Mouse (Mus musculus): ENCODE measurements around the gene Camk2g. TPM values are rescaled to one million over a fixed set of nuclear protein-coding genes. Genes with fewer than 3 reads are reported as not detected.

The Camk2g gene
- polyA plus RNA-seq, 1 experiment = 0.35 TPM

GRCm38 (mm10) chr14:20702741-20703381 lies 91.0 kb downstream of the Camk2g start, which contains the start of gene Chchd1:
Gene Chchd1 (plus strand): TSS chr14:20703006.
- H3K9me3 ChIP-seq (ENCODE audit: control insufficient read depth, low read length) = no peaks in the 10 kb centered on the region
- peaks cover 42% of the 10 kb centered on the region for H3K36me3 ChIP-seq (ENCODE audit: control insufficient read depth)
- peak within 1 kb of the TSS; percentile 70 for H3K4me3 ChIP-seq (replicated peaks)
- peaks cover 70% of the 10 kb centered on the region for H3K4me1 ChIP-seq (ENCODE audit: control insufficient read depth)
- TF ChIP-seq TAL1 (IDR thresholded peaks at IDR 0.05; ENCODE audit: low read length) = no peak
- no peak for TF ChIP-seq GATA1 (IDR thresholded peaks at IDR 0.05; ENCODE audit: low read length)
- H3K27me3 ChIP-seq (ENCODE audit: control insufficient read depth) = no peaks in the 10 kb centered on the region

- no peaks in the 10 kb centered on the region for H3K27me3 ChIP-seq (ENCODE audit: control insufficient read depth)
- H3K9me3 ChIP-seq (ENCODE audit: control insufficient read depth, low read length) = no peaks in the 10 kb centered on the region
- peak overlapping the region; percentile 70 for H3K4me3 ChIP-seq (replicated peaks)
- peaks cover 71% of the 10 kb centered on the region for H3K4me1 ChIP-seq (ENCODE audit: control insufficient read depth)
- peaks cover 45% of the 10 kb centered on the region for H3K36me3 ChIP-seq (ENCODE audit: control insufficient read depth)
- TF ChIP-seq GATA1 (IDR thresholded peaks at IDR 0.05; ENCODE audit: low read length) (no peak), TAL1 (IDR thresholded peaks at IDR 0.05; ENCODE audit: low read length) (no peak)
These were observed 91.7 kb downstream of the Camk2g start for GRCm38 (mm10) chr14:20702096-20702740.

DNA sequence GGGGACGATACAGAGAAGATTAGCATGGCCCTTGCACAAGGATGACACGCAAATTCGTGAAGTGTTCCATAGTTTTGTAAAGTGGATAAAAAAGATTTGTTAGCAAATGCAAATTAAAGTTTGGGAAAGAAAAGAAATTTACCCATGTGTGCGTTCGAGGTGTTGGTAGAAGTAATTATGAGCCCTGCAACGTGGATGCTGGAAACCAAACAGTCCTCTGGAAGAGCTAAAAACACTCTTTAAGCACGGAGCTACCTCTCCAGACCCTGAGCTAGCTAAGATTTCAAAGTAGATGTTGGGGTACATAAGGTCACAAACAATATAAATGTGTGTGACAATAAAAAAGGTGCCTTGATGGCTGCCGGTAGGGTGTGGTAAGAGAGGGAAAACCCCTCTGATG lies 92.3 kb downstream of the Camk2g start:
- H3K9me3 ChIP-seq (ENCODE audit: control insufficient read depth, low read length) = no peaks in the 10 kb centered on the region
- H3K27me3 ChIP-seq (ENCODE audit: control insufficient read depth) = no peaks in the 10 kb centered on the region
- TF ChIP-seq GATA1 (IDR thresholded peaks at IDR 0.05; ENCODE audit: low read length) (no peak), TAL1 (IDR thresholded peaks at IDR 0.05; ENCODE audit: low read length) (no peak)
- H3K4me3 ChIP-seq (replicated peaks) = peak overlapping the region; percentile 70
- peaks cover 71% of the 10 kb centered on the region for H3K4me1 ChIP-seq (ENCODE audit: control insufficient read depth)
- peaks cover 46% of the 10 kb centered on the region for H3K36me3 ChIP-seq (ENCODE audit: control insufficient read depth)

DNA sequence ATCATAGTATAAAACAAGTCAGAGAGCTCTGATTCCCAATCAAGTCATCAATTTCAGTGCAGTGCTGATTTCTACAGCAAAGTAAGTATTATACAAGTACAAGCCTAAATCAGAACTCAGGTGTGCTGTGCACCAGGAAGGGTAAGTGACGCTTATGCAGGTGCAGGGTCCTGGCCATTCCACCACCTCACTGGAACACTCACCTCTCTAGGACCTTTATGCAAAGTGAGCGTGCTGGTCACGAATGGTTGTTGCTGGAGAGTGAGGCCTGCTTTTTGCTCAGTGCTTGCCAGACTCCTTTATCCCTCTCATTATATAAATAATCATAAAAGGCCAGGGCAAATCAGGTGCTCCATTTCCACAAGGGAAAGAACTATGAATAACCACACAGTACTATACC lies 93.5 kb downstream of the Camk2g start:
- peaks cover 48% of the 10 kb centered on the region for H3K36me3 ChIP-seq (ENCODE audit: control insufficient read depth)
- no peaks in the 10 kb centered on the region for H3K27me3 ChIP-seq (ENCODE audit: control insufficient read depth)
- no peak overlapping the region for H3K4me3 ChIP-seq (replicated peaks)
- TF ChIP-seq TAL1 (IDR thresholded peaks at IDR 0.05; ENCODE audit: low read length) (no peak), GATA1 (IDR thresholded peaks at IDR 0.05; ENCODE audit: low read length) (no peak)
- peaks cover 77% of the 10 kb centered on the region for H3K4me1 ChIP-seq (ENCODE audit: control insufficient read depth)
- no peaks in the 10 kb centered on the region for H3K9me3 ChIP-seq (ENCODE audit: control insufficient read depth, low read length)

DNA sequence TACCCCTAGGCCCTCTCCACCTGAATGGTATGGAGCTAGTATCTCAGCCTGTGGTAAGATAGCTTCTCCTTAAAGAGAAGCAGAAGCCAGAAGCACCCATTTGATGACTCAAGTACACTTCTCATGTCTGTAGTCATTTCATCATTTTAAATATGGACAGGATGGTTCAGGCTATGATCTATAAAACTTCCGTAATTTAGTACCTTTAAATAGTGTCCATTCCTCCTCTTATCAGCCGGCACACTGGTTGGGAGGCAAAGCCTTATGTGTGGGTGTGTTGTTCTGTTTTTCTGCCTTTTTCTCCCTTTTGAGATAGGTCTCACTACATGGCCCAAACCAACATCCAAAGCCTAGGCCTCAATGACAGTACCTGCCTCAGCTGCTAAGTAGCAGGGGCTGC lies 95.4 kb downstream of the Camk2g start:
- Histone ChIP-seq H3K36me3 (ENCODE audit: control insufficient read depth) (peaks cover 47% of the 10 kb centered on the region), H3K27me3 (ENCODE audit: control insufficient read depth) (no peaks in the 10 kb centered on the region), H3K4me3 (replicated peaks) (no peak overlapping the region), H3K4me1 (ENCODE audit: control insufficient read depth) (peaks cover 79% of the 10 kb centered on the region), H3K9me3 (ENCODE audit: control insufficient read depth, low read length) (no peaks in the 10 kb centered on the region)
- TF ChIP-seq TAL1 (IDR thresholded peaks at IDR 0.05; ENCODE audit: low read length) (no peak), GATA1 (IDR thresholded peaks at IDR 0.05; ENCODE audit: low read length) (no peak)

GRCm38 (mm10) chr14:20696986-20697385 lies 96.9 kb downstream of the Camk2g start:
- Histone ChIP-seq H3K9me3 (ENCODE audit: control insufficient read depth, low read length) (no peaks in the 10 kb centered on the region), H3K4me1 (ENCODE audit: control insufficient read depth) (peaks cover 72% of the 10 kb centered on the region), H3K27me3 (ENCODE audit: control insufficient read depth) (no peaks in the 10 kb centered on the region), H3K36me3 (ENCODE audit: control insufficient read depth) (peaks cover 62% of the 10 kb centered on the region), H3K4me3 (replicated peaks) (peak overlapping the region; percentile 95)
- no peak for TF ChIP-seq TAL1 (IDR thresholded peaks at IDR 0.05; ENCODE audit: low read length)
- TF ChIP-seq GATA1 (IDR thresholded peaks at IDR 0.05; ENCODE audit: low read length) = no peak

DNA sequence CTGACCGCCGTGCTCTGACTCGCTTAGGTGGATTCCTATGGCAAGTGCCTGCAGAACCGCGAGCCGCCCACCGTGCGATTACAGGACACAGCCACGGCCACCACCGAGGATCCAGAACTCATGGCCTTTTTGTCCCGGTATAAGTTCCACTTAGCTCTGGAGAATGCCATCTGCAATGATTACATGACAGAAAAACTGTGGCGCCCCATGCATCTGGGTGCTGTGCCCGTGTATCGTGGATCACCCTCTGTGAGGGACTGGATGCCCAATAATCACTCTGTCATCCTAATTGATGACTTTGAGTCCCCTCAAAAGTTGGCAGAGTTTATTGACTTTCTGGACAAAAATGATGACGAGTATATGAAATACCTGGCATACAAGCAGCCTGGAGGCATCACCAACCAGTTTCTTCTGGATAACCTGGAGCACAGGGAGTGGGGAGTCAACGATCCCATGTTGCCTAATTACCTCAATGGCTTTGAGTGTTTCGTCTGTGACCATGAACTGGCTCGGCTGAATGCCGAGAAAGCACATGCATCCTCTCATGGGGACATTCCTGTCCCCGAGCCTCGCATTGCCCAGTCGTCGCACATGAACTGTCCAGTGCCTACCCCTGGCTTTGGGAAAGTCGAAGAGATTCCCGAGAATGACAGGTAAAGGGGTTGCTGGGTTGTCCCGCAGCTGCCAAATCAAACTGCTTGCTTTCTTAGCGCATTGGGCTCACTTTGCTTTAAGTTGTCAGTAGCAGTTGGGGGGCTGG lies 97.9 kb downstream of the Camk2g start:
- Histone ChIP-seq H3K27me3 (ENCODE audit: control insufficient read depth) (no peaks in the 10 kb centered on the region), H3K36me3 (ENCODE audit: control insufficient read depth) (peaks cover 73% of the 10 kb centered on the region), H3K4me3 (replicated peaks) (peak overlapping the region; percentile 95), H3K4me1 (ENCODE audit: control insufficient read depth) (peaks cover 62% of the 10 kb centered on the region), H3K9me3 (ENCODE audit: control insufficient read depth, low read length) (no peaks in the 10 kb centered on the region)
- TF ChIP-seq GATA1 (IDR thresholded peaks at IDR 0.05; ENCODE audit: low read length) = no peak
- TF ChIP-seq TAL1 (IDR thresholded peaks at IDR 0.05; ENCODE audit: low read length) = no peak

- Histone ChIP-seq H3K27me3 (ENCODE audit: control insufficient read depth) (no peaks in the 10 kb centered on the region), H3K4me3 (replicated peaks) (peak within 1 kb of the TSS; percentile 95), H3K9me3 (ENCODE audit: control insufficient read depth, low read length) (no peaks in the 10 kb centered on the region), H3K36me3 (ENCODE audit: control insufficient read depth) (peaks cover 74% of the 10 kb centered on the region), H3K4me1 (ENCODE audit: control insufficient read depth) (peaks cover 56% of the 10 kb centered on the region)
- no peak for TF ChIP-seq TAL1 (IDR thresholded peaks at IDR 0.05; ENCODE audit: low read length)
- TF ChIP-seq GATA1 (IDR thresholded peaks at IDR 0.05; ENCODE audit: low read length) = no peak
These were observed 98.8 kb downstream of the Camk2g start, which contains the start of gene Fut11 for GRCm38 (mm10) chr14:20694884-20695760. Gene Fut11 (plus strand): TSS chr14:20694968.
